Comparison of ENCODE assay signal across 18 mouse cellular contexts in genomic region chr11:94402731-94403130, GRCm38 (mm10). TPM values are rescaled to one million over a fixed set of nuclear protein-coding genes. Genes with fewer than 3 reads are reported as not detected.
"Had no signal": no experiment of that assay in that cellular context is flagged by ENCODE, and none has a peak within 500 bp of the region (broad histone marks: within the 10 kb centered on the region; RNA-seq: fewer than 3 reads in every experiment).

No protein-coding gene starts in this region.

- H3K4me2 ChIP-seq: limb, embryonic 13.5 days; liver, embryonic 13.5 days; midbrain, embryonic 11.5 days; midbrain, embryonic 15.5 days; neural tube, embryonic 13.5 days had no signal

- H3K27ac ChIP-seq: limb, embryonic 13.5 days; liver, embryonic 13.5 days; midbrain, embryonic 15.5 days; neural tube, embryonic 13.5 days had no signal

- H3K27me3 ChIP-seq: limb, embryonic 13.5 days; midbrain, embryonic 15.5 days; neural tube, embryonic 13.5 days had no signal

- H3K9ac ChIP-seq: limb, embryonic 13.5 days; liver, embryonic 13.5 days; midbrain, embryonic 15.5 days; neural tube, embryonic 13.5 days had no signal

- H3K4me3 ChIP-seq: limb, embryonic 13.5 days; liver, embryonic 13.5 days; midbrain, embryonic 15.5 days; myocyte; neural tube, embryonic 13.5 days had no signal

- ATAC-seq: inflammation-experienced regulatory T-cells, adult 6 months; intestine, embryonic 16.5 days; midbrain, embryonic 15.5 days had no signal

- H3K36me3 ChIP-seq: limb, embryonic 13.5 days; liver, embryonic 13.5 days; midbrain, embryonic 15.5 days; neural tube, embryonic 13.5 days had no signal

- H3K9me3 ChIP-seq: limb, embryonic 13.5 days; liver, embryonic 13.5 days; midbrain, embryonic 15.5 days; neural tube, embryonic 13.5 days had no signal

- DNase-seq: kidney, adult 18-20 months; kidney, adult 9 months; kidney, postnatal 14 days; kidney, postnatal 4 days; left cerebral cortex, postnatal 4 days; liver, embryonic 13.5 days; retina, postnatal 1 day; right cerebral cortex, postnatal 25 days; thymus, adult 18-20 months; thymus, postnatal 36 days had no signal

- H3K4me1 ChIP-seq: liver, embryonic 13.5 days had no signal

RNA-seq across cellular contexts. Expression of gene Abcc3, which starts 9.9 kb away (rescaled TPM):
- total RNA-seq: megakaryocyte-erythroid progenitor cell, adult 5-6 weeks had no signal
- polyA plus RNA-seq: myocyte had no signal
